Comparison of ENCODE assay signal across 8 mouse cellular contexts in genomic region chr10:79680606-79681495, GRCm38 (mm10). TPM values are rescaled to one million over a fixed set of nuclear protein-coding genes. Genes with fewer than 3 reads are reported as not detected.
DNase-seq lines count a peak whose midpoint lies in the region; ATAC-seq lines count a peak whose summit lies in the region.

No protein-coding gene starts in this region.

- peak overlapping the region; percentile 81 for H3K27ac ChIP-seq in heart, embryonic 12.5 days (ENCODE audit: poor library complexity, severe bottlenecking)
- peak overlapping the region; percentile 86 for H3K27ac ChIP-seq in forebrain, embryonic 12.5 days
- peak overlapping the region; percentile 57 for H3K27ac ChIP-seq in limb, embryonic 11.5 days (replicated peaks; ENCODE audit: low read depth, low read length)

- peak; percentile 17; the same call in 1 of the 2 replicates for ATAC-seq in heart, embryonic 12.5 days (ENCODE audit: insufficient number of reproducible peaks, low FRiP score)
- ATAC-seq in activated CD4-positive, CD25-positive, alpha-beta regulatory T cell, adult 4 months = peak; percentile 5
- peak; percentile 37 for ATAC-seq in forebrain, embryonic 12.5 days (ENCODE audit: low FRiP score)
- ATAC-seq in limb, embryonic 11.5 days (ENCODE audit: insufficient number of reproducible peaks, low FRiP score, low TSS enrichment, low read depth) = peak; percentile 24

- peaks cover 40% of the 10 kb centered on the region for H3K4me1 ChIP-seq in heart, embryonic 12.5 days (replicated peaks)
- H3K4me1 ChIP-seq in forebrain, embryonic 12.5 days = peaks cover 27% of the 10 kb centered on the region
- peaks cover 12% of the 10 kb centered on the region for H3K4me1 ChIP-seq in limb, embryonic 11.5 days (ENCODE audit: control insufficient read depth, insufficient read depth, low read length)

- DNase-seq in heart, postnatal 25 days (ENCODE audit: low spot score) = no peak
- no peak for DNase-seq in limb, embryonic 11.5 days (ENCODE audit: low spot score)
- DNase-seq in naive thymus-derived CD4-positive, alpha-beta T cell, adult 2 months (ENCODE audit: low read depth) = peak; percentile 26
- DNase-seq in Muller cell, postnatal 12 days (ENCODE audit: inconsistent ontology term) = no peak
- no peak for DNase-seq in urinary bladder, postnatal 36 days (ENCODE audit: low spot score in 2 of 2)

- peaks cover 26% of the 10 kb centered on the region for H3K36me3 ChIP-seq in heart, embryonic 12.5 days
- peaks cover 22% of the 10 kb centered on the region for H3K36me3 ChIP-seq in forebrain, embryonic 12.5 days (replicated peaks)
- peaks cover 15% of the 10 kb centered on the region for H3K36me3 ChIP-seq in limb, embryonic 11.5 days (ENCODE audit: control insufficient read depth, insufficient read depth, low read length)

- peak overlapping the region; percentile 71 for H3K4me2 ChIP-seq in heart, embryonic 12.5 days
- peak overlapping the region; percentile 62 for H3K4me2 ChIP-seq in forebrain, embryonic 12.5 days
- H3K4me2 ChIP-seq in limb, embryonic 11.5 days (ENCODE audit: low read depth, severe bottlenecking) = peak overlapping the region; percentile 65

- peak overlapping the region; percentile 42; the same call in 1 of the 2 replicates for H3K9ac ChIP-seq in heart, embryonic 12.5 days
- peak overlapping the region; percentile 50 for H3K9ac ChIP-seq in forebrain, embryonic 12.5 days
- H3K9ac ChIP-seq in limb, embryonic 11.5 days (ENCODE audit: low read length) = peak overlapping the region; percentile 45; the same call in 1 of the 2 replicates

- H3K9me3 ChIP-seq in heart, embryonic 12.5 days (replicated peaks) = no peaks in the 10 kb centered on the region
- H3K9me3 ChIP-seq in forebrain, embryonic 12.5 days = no peaks in the 10 kb centered on the region
- H3K9me3 ChIP-seq in limb, embryonic 11.5 days (ENCODE audit: control insufficient read depth, low read length) = no peaks in the 10 kb centered on the region

- intact Hi-C loops in heart, postnatal 25 days (cut with DNase I) = no loop called here

- WGBS in heart, embryonic 12.5 days = 31% methylated on average over 11 of the region's 11 CpGs
- 43% methylated on average over 11 of the region's 11 CpGs for WGBS in forebrain, embryonic 12.5 days
- WGBS in limb, embryonic 11.5 days = 37% methylated on average over 11 of the region's 11 CpGs

- peak overlapping the region; percentile 81 for H3K4me3 ChIP-seq in heart, embryonic 12.5 days
- peak overlapping the region; percentile 90 for H3K4me3 ChIP-seq in forebrain, embryonic 12.5 days (replicated peaks)
- H3K4me3 ChIP-seq in limb, embryonic 11.5 days (ENCODE audit: low read depth, low read length) = peak overlapping the region; percentile 81

- peaks cover 2% of the 10 kb centered on the region; the same call in 1 of the 2 replicates for H3K27me3 ChIP-seq in heart, embryonic 12.5 days (replicated peaks)
- 0 out of 2 replicates have a peak, but pooled peaks cover 3% of the 10 kb centered on the region for H3K27me3 ChIP-seq in forebrain, embryonic 12.5 days
- no peaks in the 10 kb centered on the region for H3K27me3 ChIP-seq in limb, embryonic 11.5 days (ENCODE audit: control insufficient read depth, insufficient read depth, low read length)

RNA-seq across cellular contexts. Expression of gene Cdc34, which starts 1.1 kb away (rescaled TPM):
- 151 and 152 TPM in 2 replicates for polyA plus RNA-seq in heart, embryonic 12.5 days (2016; fragmentation: Nextera tagmentation; extraction: Ambion mirVana)
- total RNA-seq in heart, postnatal 25 days (2021) = 100 to 1,000 TPM; 183 to 190 TPM
- 10 to 100 TPM; 17.4 to 27.5 TPM for polyA plus RNA-seq in activated CD4-positive, CD25-positive, alpha-beta regulatory T cell, adult 4 months (2017; shearing (Covaris generic))
- polyA plus RNA-seq in forebrain, embryonic 12.5 days (2016; fragmentation: Nextera tagmentation; extraction: Ambion mirVana) = 129 and 141 TPM in 2 replicates
- polyA plus RNA-seq in limb, embryonic 11.5 days (2014; fragmentation: Nextera tagmentation; extraction: Ambion mirVana) = 171 and 175 TPM in 2 replicates

RNA-seq across cellular contexts. Expression of gene Gzmm, which starts 8.0 kb away (rescaled TPM):
- polyA plus RNA-seq in heart, embryonic 12.5 days (2016; fragmentation: Nextera tagmentation; extraction: Ambion mirVana) = 0.78 and 0.83 TPM in 2 replicates
- total RNA-seq in heart, postnatal 25 days (2021) = 1 to 10 TPM; 6.0 to 7.2 TPM
- under 1 TPM; 0.52 to 0.62 TPM for polyA plus RNA-seq in activated CD4-positive, CD25-positive, alpha-beta regulatory T cell, adult 4 months (2017; shearing (Covaris generic))
- polyA plus RNA-seq in forebrain, embryonic 12.5 days (2016; fragmentation: Nextera tagmentation; extraction: Ambion mirVana) = 1.1 and 1.6 TPM in 2 replicates
- polyA plus RNA-seq in limb, embryonic 11.5 days (2014; fragmentation: Nextera tagmentation; extraction: Ambion mirVana) = 0.45 and 0.94 TPM in 2 replicates

RNA-seq across cellular contexts. Expression of gene Tpgs1, which starts 11.7 kb away (rescaled TPM):
- 41.9 and 46.0 TPM in 2 replicates for polyA plus RNA-seq in heart, embryonic 12.5 days (2016; fragmentation: Nextera tagmentation; extraction: Ambion mirVana)
- 10 to 100 TPM; 18.3 to 19.4 TPM for total RNA-seq in heart, postnatal 25 days (2021)
- 10 to 100 TPM; 22.5 to 32.9 TPM for polyA plus RNA-seq in activated CD4-positive, CD25-positive, alpha-beta regulatory T cell, adult 4 months (2017; shearing (Covaris generic))
- 61.0 and 62.5 TPM in 2 replicates for polyA plus RNA-seq in forebrain, embryonic 12.5 days (2016; fragmentation: Nextera tagmentation; extraction: Ambion mirVana)
- 67.2 and 70.9 TPM in 2 replicates for polyA plus RNA-seq in limb, embryonic 11.5 days (2014; fragmentation: Nextera tagmentation; extraction: Ambion mirVana)

RNA-seq across cellular contexts. Expression of gene Madcam1, which starts 16.5 kb away (rescaled TPM):
- 0.23 and 1.0 TPM in 2 replicates for polyA plus RNA-seq in heart, embryonic 12.5 days (2016; fragmentation: Nextera tagmentation; extraction: Ambion mirVana)
- not detected for total RNA-seq in heart, postnatal 25 days (2021)
- under 1 TPM in 1 of 2 experiments, not detected in 1; 0.60 TPM for polyA plus RNA-seq in activated CD4-positive, CD25-positive, alpha-beta regulatory T cell, adult 4 months (2017; shearing (Covaris generic))
- 0.99 and 1.0 TPM in 2 replicates for polyA plus RNA-seq in forebrain, embryonic 12.5 days (2016; fragmentation: Nextera tagmentation; extraction: Ambion mirVana)
- 5.6 and 5.9 TPM in 2 replicates for polyA plus RNA-seq in limb, embryonic 11.5 days (2014; fragmentation: Nextera tagmentation; extraction: Ambion mirVana)

RNA-seq across cellular contexts. Expression of gene Bsg, which starts 23.4 kb away (rescaled TPM):
- 1,289 and 1,310 TPM in 2 replicates for polyA plus RNA-seq in heart, embryonic 12.5 days (2016; fragmentation: Nextera tagmentation; extraction: Ambion mirVana)
- 1,000 to 10,000 TPM; 1,236 to 1,242 TPM for total RNA-seq in heart, postnatal 25 days (2021)
- 100 to 1,000 TPM; 135 to 157 TPM for polyA plus RNA-seq in activated CD4-positive, CD25-positive, alpha-beta regulatory T cell, adult 4 months (2017; shearing (Covaris generic))
- polyA plus RNA-seq in forebrain, embryonic 12.5 days (2016; fragmentation: Nextera tagmentation; extraction: Ambion mirVana) = 474 and 500 TPM in 2 replicates
- polyA plus RNA-seq in limb, embryonic 11.5 days (2014; fragmentation: Nextera tagmentation; extraction: Ambion mirVana) = 633 and 674 TPM in 2 replicates
